Mouse (Mus musculus) liver, embryonic 16.5 days (tissue): ENCODE measurements around the gene Gm47289. TPM values are rescaled to one million over a fixed set of nuclear protein-coding genes. Genes with fewer than 3 reads are reported as not detected.

Source experiments
- ATAC-seq: fragments of 200-750 bp; cut with Nextera tagmentation; 2 replicates; pipeline ENCODE4 v1.8.0; 2017; ENCODE audit warnings: low read depth, mild to moderate bottlenecking, moderate number of reproducible peaks, moderate library complexity
- H3K27ac ChIP-seq: fragments of 300-500 bp; sonication (generic); 2 replicates; pipeline ENCODE4 v1.5.1; 2014; ENCODE audit warnings: mild to moderate bottlenecking, low read length
- H3K27me3 ChIP-seq: fragments of 300-500 bp; sonication (generic); 2 replicates; pipeline ENCODE4 v1.6.1; 2014; ENCODE audit warnings: low read depth, low read length, mixed read lengths; ENCODE audit not compliant: control insufficient read depth, insufficient read depth
- H3K36me3 ChIP-seq: fragments of 300-500 bp; sonication (generic); 2 replicates; pipeline ENCODE4 v1.6.1; 2014; ENCODE audit warnings: mild to moderate bottlenecking; ENCODE audit not compliant: control insufficient read depth, insufficient read depth
- H3K4me1 ChIP-seq: fragments of 300-500 bp; sonication (generic); 2 replicates; pipeline ENCODE4 v1.6.1; 2014; ENCODE audit warnings: low read depth, low read length, mixed read lengths; ENCODE audit not compliant: control insufficient read depth
- H3K4me2 ChIP-seq: fragments of 300-500 bp; sonication (generic); 2 replicates; pipeline ENCODE4 v1.6.1; 2014; ENCODE audit warnings: low read depth, low read length, mixed read lengths
- H3K4me3 ChIP-seq: fragments of 300-500 bp; sonication (generic); 2 replicates; pipeline ENCODE4 v1.5.1; 2014; ENCODE audit warnings: low read depth, mild to moderate bottlenecking, low read length
- H3K9ac ChIP-seq: fragments of 300-500 bp; sonication (generic); 2 replicates; pipeline ENCODE4 v1.6.1; 2014; ENCODE audit warnings: low read depth, low read length
- H3K9me3 ChIP-seq: fragments of 300-500 bp; sonication (generic); replicated peaks from 2 replicates; pipeline ENCODE4 v1.6.1; 2016; ENCODE audit warnings: low read length; ENCODE audit not compliant: control insufficient read depth
- WGBS: fragments of 180-500 bp; shearing (Covaris S2); extraction: QIAGEN DNeasy Blood & Tissue Kit; methylation state at CpG from one replicate; pipeline ENCODE4 v1.1.7; 2014; ENCODE audit not compliant: insufficient replicate concordance; 5-methylcytosine and 5-hydroxymethylcytosine counted together
- polyA plus RNA-seq: library from polyadenylated mRNA; unstranded; fragments of >200 nt; fragmentation: Nextera tagmentation; extraction: Ambion mirVana; gene quantifications from 2 replicates; pipeline ENCODE4 v1.2.1, GENCODE M21; 2015

Gm47289 gene
- polyA plus RNA-seq, 1 experiment from 2014 or later: 0.04 TPM

- H3K9me3 ChIP-seq: no peaks in the 10 kb centered on the region
- H3K36me3 ChIP-seq: no peaks in the 10 kb centered on the region
- H3K9ac ChIP-seq: no peak overlapping the region
- H3K4me3 ChIP-seq: no peak overlapping the region
- H3K4me2 ChIP-seq: no peak overlapping the region
- H3K27ac ChIP-seq: no peak overlapping the region
- no peaks in the 10 kb centered on the region for H3K4me1 ChIP-seq
- H3K27me3 ChIP-seq: no peaks in the 10 kb centered on the region
- WGBS: 30% methylated on average over 3 of the region's 3 CpGs
- no peak for ATAC-seq
Observed at GRCm38 (mm10) chr9:119181241-119181728, 22.3 kb downstream of the Gm47289 start.

- no peak overlapping the region for H3K4me2 ChIP-seq
- no peaks in the 10 kb centered on the region for H3K9me3 ChIP-seq
- H3K27ac ChIP-seq: no peak overlapping the region
- no peaks in the 10 kb centered on the region for H3K27me3 ChIP-seq
- H3K36me3 ChIP-seq: no peaks in the 10 kb centered on the region
- H3K4me3 ChIP-seq: no peak overlapping the region
- ATAC-seq: peak; percentile 71
- H3K9ac ChIP-seq: no peak overlapping the region
- no peaks in the 10 kb centered on the region for H3K4me1 ChIP-seq
- 37% methylated on average over 11 of the region's 11 CpGs for WGBS
Observed at GRCm38 (mm10) chr9:119192202-119192990, 33.4 kb downstream of the Gm47289 start.

GRCm38 (mm10) chr9:119199151-119199861, 40.3 kb downstream of the Gm47289 start:
- Histone ChIP-seq H3K4me1 (0 out of 2 replicates have a peak, but pooled peaks cover 2% of the 10 kb centered on the region), H3K4me3 (no peak overlapping the region), H3K9me3 (no peaks in the 10 kb centered on the region), H3K9ac (no peak overlapping the region), H3K27me3 (no peaks in the 10 kb centered on the region), H3K27ac (no peak overlapping the region), H3K4me2 (no peak overlapping the region), H3K36me3 (no peaks in the 10 kb centered on the region)
- WGBS: 56% methylated on average over 10 of the region's 10 CpGs
- ATAC-seq: no peak

GRCm38 (mm10) chr9:119201653-119202052, 42.7 kb downstream of the Gm47289 start:
- ATAC-seq: no peak
- WGBS: 63% methylated on average over 5 of the region's 5 CpGs
- H3K4me3 ChIP-seq: no peak overlapping the region
- H3K27me3 ChIP-seq: no peaks in the 10 kb centered on the region
- no peaks in the 10 kb centered on the region for H3K36me3 ChIP-seq
- no peak overlapping the region for H3K4me2 ChIP-seq
- H3K27ac ChIP-seq: no peak overlapping the region
- no peaks in the 10 kb centered on the region for H3K9me3 ChIP-seq
- 0 out of 2 replicates have a peak, but pooled peaks cover 2% of the 10 kb centered on the region for H3K4me1 ChIP-seq
- no peak overlapping the region for H3K9ac ChIP-seq

- Histone ChIP-seq H3K4me1 (0 out of 2 replicates have a peak, but pooled peaks cover 2% of the 10 kb centered on the region), H3K27me3 (no peaks in the 10 kb centered on the region), H3K36me3 (no peaks in the 10 kb centered on the region), H3K9me3 (no peaks in the 10 kb centered on the region), H3K4me3 (no peak overlapping the region), H3K27ac (no peak overlapping the region), H3K4me2 (no peak overlapping the region), H3K9ac (no peak overlapping the region)
- peak; percentile 35 for ATAC-seq
- 71% methylated on average over 9 of the region's 9 CpGs for WGBS
Observed at GRCm38 (mm10) chr9:119203617-119204016, 44.7 kb downstream of the Gm47289 start.

- H3K36me3 ChIP-seq: no peaks in the 10 kb centered on the region
- no peak overlapping the region for H3K27ac ChIP-seq
- H3K27me3 ChIP-seq: no peaks in the 10 kb centered on the region
- no peak overlapping the region for H3K4me3 ChIP-seq
- H3K9me3 ChIP-seq: no peaks in the 10 kb centered on the region
- H3K4me1 ChIP-seq: no peaks in the 10 kb centered on the region
- H3K9ac ChIP-seq: no peak overlapping the region
- H3K4me2 ChIP-seq: no peak overlapping the region
- no peak for ATAC-seq
- WGBS: 71% methylated on average over 5 of the region's 5 CpGs
Observed at GRCm38 (mm10) chr9:119205756-119206155, 46.8 kb downstream of the Gm47289 start.

GRCm38 (mm10) chr9:119206666-119207065, 47.7 kb downstream of the Gm47289 start:
- Histone ChIP-seq H3K9me3 (no peaks in the 10 kb centered on the region), H3K9ac (no peak overlapping the region), H3K4me2 (no peak overlapping the region), H3K4me1 (no peaks in the 10 kb centered on the region), H3K27ac (no peak overlapping the region), H3K4me3 (no peak overlapping the region), H3K36me3 (no peaks in the 10 kb centered on the region), H3K27me3 (no peaks in the 10 kb centered on the region)
- ATAC-seq: no peak
- 60% methylated on average over 2 of the region's 2 CpGs for WGBS

- no peaks in the 10 kb centered on the region for H3K27me3 ChIP-seq
- no peaks in the 10 kb centered on the region for H3K4me1 ChIP-seq
- no peak overlapping the region for H3K4me2 ChIP-seq
- no peak overlapping the region for H3K4me3 ChIP-seq
- no peak overlapping the region for H3K9ac ChIP-seq
- no peaks in the 10 kb centered on the region for H3K36me3 ChIP-seq
- H3K27ac ChIP-seq: no peak overlapping the region
- 49% methylated on average over 4 of the region's 4 CpGs for WGBS
- no peaks in the 10 kb centered on the region for H3K9me3 ChIP-seq
- no peak for ATAC-seq
Observed at GRCm38 (mm10) chr9:119207113-119207512, 48.2 kb downstream of the Gm47289 start.

- 70% methylated on average over 4 of the region's 4 CpGs for WGBS
- Histone ChIP-seq H3K9ac (no peak within 1 kb of the TSS), H3K4me1 (no peaks in the 10 kb centered on the region), H3K4me2 (no peak within 1 kb of the TSS), H3K27ac (no peak within 1 kb of the TSS), H3K9me3 (no peaks in the 10 kb centered on the region), H3K36me3 (no peaks in the 10 kb centered on the region), H3K27me3 (no peaks in the 10 kb centered on the region), H3K4me3 (no peak within 1 kb of the TSS)
- ATAC-seq: no peak
Observed at GRCm38 (mm10) chr9:119208998-119209397, 50.0 kb downstream of the Gm47289 start, which contains the start of gene Slc22a13. Slc22a13 (minus strand) TSS chr9:119209098.
